Mouse (Mus musculus): ENCODE measurements around the gene Ugt8a. TPM values are rescaled to one million over a fixed set of nuclear protein-coding genes. Genes with fewer than 3 reads are reported as not detected.

Ugt8a gene
- total and polyA plus RNA-seq, 3 experiments: not detected

GRCm38 (mm10) chr3:125983707-125984420 lies 45.4 kb upstream of the Ugt8a start:
- Histone ChIP-seq H3K36me3 (replicated peaks in 1 of 2; ENCODE audit: control insufficient read depth in 1 of 2, insufficient read depth in 1 of 2, low read length in 1 of 2) (no peaks in the 10 kb centered on the region), H3K27me3 (replicated peaks) (no peaks in the 10 kb centered on the region), H3K9me3 (replicated peaks; ENCODE audit: low read length) (no peaks in the 10 kb centered on the region), H3K9ac (ENCODE audit: insufficient read depth, low read depth) (no peak overlapping the region), H3K4me2 (ENCODE audit: insufficient read depth, low read depth, poor library complexity, severe bottlenecking) (no peak overlapping the region), H3K4me3 (replicated peaks in 1 of 3; ENCODE audit: low read depth in 2 of 3, low read length in 2 of 3, poor library complexity in 1 of 3) (no peak overlapping the region), H3K4me1 (ENCODE audit: control insufficient read depth in 1 of 2, insufficient read depth in 2 of 2) (no peaks in the 10 kb centered on the region), H3K79me2 (replicated peaks; ENCODE audit: control insufficient read depth, extremely low read depth, insufficient read depth, poor library complexity, severe bottlenecking) (no peaks in the 10 kb centered on the region), H3K27ac (ENCODE audit: insufficient read depth, low read depth) (no peak overlapping the region)
- no peak for TF ChIP-seq ZMIZ1 (IDR thresholded peaks at IDR 0.05; ENCODE audit: low read depth, low read length)
- TF ChIP-seq CHD2 (IDR thresholded peaks at IDR 0.05; ENCODE audit: low read length): no peak
- no peak for TF ChIP-seq SMC3 (IDR thresholded peaks at IDR 0.05; ENCODE audit: low read depth, low read length)
- TF ChIP-seq TCF12 (IDR thresholded peaks at IDR 0.05; ENCODE audit: low read depth, low read length): no peak
- TF ChIP-seq MYC (IDR thresholded peaks at IDR 0.05; ENCODE audit: low read depth, low read length): no peak
- TF ChIP-seq EP300 (IDR thresholded peaks at IDR 0.05; ENCODE audit: low read length): no peak
- DNase-seq (ENCODE audit: extremely low read depth): no peak
- dilution Hi-C loops (cut with MboI; ENCODE audit: extremely low pct_ligation_motif_present, extremely low pct_unique_long_range_greater_than_20kb, low sequenced_read_pairs) (no loop called here), in situ Hi-C loops (cut with MboI; ENCODE audit: low pct_ligation_motif_present, low pct_unique_long_range_greater_than_20kb, low sequenced_read_pairs) (no loop called here)

GRCm38 (mm10) chr3:125979475-125979874 lies 41.1 kb upstream of the Ugt8a start:
- Histone ChIP-seq H3K4me3 (replicated peaks in 1 of 3; ENCODE audit: low read depth in 2 of 3, low read length in 2 of 3, poor library complexity in 1 of 3) (no peak overlapping the region), H3K4me1 (ENCODE audit: control insufficient read depth in 1 of 2, insufficient read depth in 2 of 2) (no peaks in the 10 kb centered on the region), H3K79me2 (replicated peaks; ENCODE audit: control insufficient read depth, extremely low read depth, insufficient read depth, poor library complexity, severe bottlenecking) (no peaks in the 10 kb centered on the region), H3K36me3 (replicated peaks in 1 of 2; ENCODE audit: control insufficient read depth in 1 of 2, insufficient read depth in 1 of 2, low read length in 1 of 2) (no peaks in the 10 kb centered on the region), H3K27me3 (replicated peaks) (no peaks in the 10 kb centered on the region), H3K4me2 (ENCODE audit: insufficient read depth, low read depth, poor library complexity, severe bottlenecking) (no peak overlapping the region), H3K9me3 (replicated peaks; ENCODE audit: low read length) (no peaks in the 10 kb centered on the region), H3K27ac (ENCODE audit: insufficient read depth, low read depth) (no peak overlapping the region), H3K9ac (ENCODE audit: insufficient read depth, low read depth) (no peak overlapping the region)
- in situ Hi-C loops (cut with MboI; ENCODE audit: low pct_ligation_motif_present, low pct_unique_long_range_greater_than_20kb, low sequenced_read_pairs): no loop called here
- TF ChIP-seq SIN3A (IDR thresholded peaks at IDR 0.05; ENCODE audit: low read length) (no peak), TCF12 (IDR thresholded peaks at IDR 0.05; ENCODE audit: low read depth, low read length) (no peak), ELF1 (IDR thresholded peaks at IDR 0.05; ENCODE audit: low read depth, low read length) (no peak), HCFC1 (IDR thresholded peaks at IDR 0.05; ENCODE audit: low read depth, low read length) (no peak), E2F4 (IDR thresholded peaks at IDR 0.05; ENCODE audit: insufficient replicate concordance, low read depth, low read length) (no peak), BHLHE40 (IDR thresholded peaks at IDR 0.05; ENCODE audit: low read depth, low read length) (no peak), GABPA (IDR thresholded peaks at IDR 0.05; ENCODE audit: insufficient replicate concordance, low read depth, low read length) (no peak), POLR2A (IDR thresholded peaks at IDR 0.05; ENCODE audit: low read depth, low read length) (no peak), SMC3 (IDR thresholded peaks at IDR 0.05; ENCODE audit: low read depth, low read length) (no peak), ZC3H11A (IDR thresholded peaks at IDR 0.05; ENCODE audit: low read depth, low read length) (no peak), CTCF (conservative IDR thresholded peaks at IDR 0.05 in 1 of 2, IDR thresholded peaks at IDR 0.05 in 1 of 2; ENCODE audit: low read depth in 2 of 2, low read length in 2 of 2) (no peak), EP300 (IDR thresholded peaks at IDR 0.05; ENCODE audit: low read length) (no peak), MYC (IDR thresholded peaks at IDR 0.05; ENCODE audit: low read depth, low read length) (no peak), TBP (conservative IDR thresholded peaks at IDR 0.05; ENCODE audit: low read depth, low read length) (no peak), CHD1 (IDR thresholded peaks at IDR 0.05; ENCODE audit: low read depth, low read length) (no peak), MEF2A (IDR thresholded peaks at IDR 0.05; ENCODE audit: borderline replicate concordance, low read depth, low read length) (no peak)
- dilution Hi-C loops (cut with MboI; ENCODE audit: extremely low pct_ligation_motif_present, extremely low pct_unique_long_range_greater_than_20kb, low sequenced_read_pairs): no loop called here
- DNase-seq (ENCODE audit: extremely low read depth): no peak
